Mouse (Mus musculus) embryonic facial prominence, embryonic 14.5 days (tissue): ENCODE results near the gene Hspb11. TPM values are rescaled to one million over a fixed set of nuclear protein-coding genes. Genes with fewer than 3 reads are reported as not detected.

Experiments
- ATAC-seq: fragments of 200-750 bp; cut with Nextera tagmentation; 2 replicates; pipeline ENCODE4 v1.8.0; 2017; ENCODE audit warnings: low read depth, moderate number of reproducible peaks, moderate TSS enrichment
- DNase-seq: peaks from one replicate; pipeline ENCODE4 v3.0.0-alpha.2; 2015; ENCODE audit warnings: low spot score
- H3K27ac ChIP-seq: fragments of 300-500 bp; sonication (generic); replicated peaks from 2 replicates; pipeline ENCODE4 v1.5.1; 2014; ENCODE audit warnings: low read depth, mild to moderate bottlenecking, low read length, moderate library complexity
- H3K27me3 ChIP-seq: fragments of 300-500 bp; sonication (generic); replicated peaks from 2 replicates; pipeline ENCODE4 v1.6.1; 2014; ENCODE audit warnings: low read length; ENCODE audit not compliant: control insufficient read depth, insufficient read depth
- H3K36me3 ChIP-seq: fragments of 300-500 bp; sonication (generic); 2 replicates; pipeline ENCODE4 v1.6.1; 2014; ENCODE audit warnings: low read length, mixed read lengths; ENCODE audit not compliant: control insufficient read depth, insufficient read depth
- H3K4me1 ChIP-seq: fragments of 300-500 bp; sonication (generic); 2 replicates; pipeline ENCODE4 v1.6.1; 2014; ENCODE audit warnings: antibody characterized with exemption, low read length; ENCODE audit not compliant: control insufficient read depth, insufficient read depth
- H3K4me2 ChIP-seq: fragments of 300-500 bp; sonication (generic); 2 replicates; pipeline ENCODE4 v1.6.1; 2014; ENCODE audit warnings: low read depth, mild to moderate bottlenecking, low read length, moderate library complexity, mixed read lengths
- H3K4me3 ChIP-seq: fragments of 300-500 bp; sonication (generic); 2 replicates; pipeline ENCODE4 v1.5.1; 2014; ENCODE audit warnings: low read depth, mild to moderate bottlenecking, low read length
- H3K9ac ChIP-seq: fragments of 300-500 bp; sonication (generic); 2 replicates; pipeline ENCODE4 v1.6.1; 2014; ENCODE audit warnings: low read depth, mild to moderate bottlenecking, low read length, moderate library complexity, mixed read lengths
- H3K9me3 ChIP-seq: fragments of 300-500 bp; sonication (generic); 2 replicates; pipeline ENCODE4 v1.6.1; 2016; ENCODE audit warnings: low read length; ENCODE audit not compliant: control insufficient read depth
- WGBS: fragments of 180-500 bp; shearing (Covaris S2); extraction: QIAGEN DNeasy Blood & Tissue Kit; methylation state at CpG from one replicate; pipeline ENCODE4 v1.1.7; 2014; 5-methylcytosine and 5-hydroxymethylcytosine counted together
- polyA plus RNA-seq: library from polyadenylated mRNA; unstranded; fragments of >200 nt; fragmentation: Nextera tagmentation; extraction: Ambion mirVana; gene quantifications from 2 replicates; pipeline ENCODE4 v1.2.1, GENCODE M21; 2014

The Hspb11 gene
- polyA plus RNA-seq, 1 experiment from 2014 or later, result 50.6 TPM

DNA sequence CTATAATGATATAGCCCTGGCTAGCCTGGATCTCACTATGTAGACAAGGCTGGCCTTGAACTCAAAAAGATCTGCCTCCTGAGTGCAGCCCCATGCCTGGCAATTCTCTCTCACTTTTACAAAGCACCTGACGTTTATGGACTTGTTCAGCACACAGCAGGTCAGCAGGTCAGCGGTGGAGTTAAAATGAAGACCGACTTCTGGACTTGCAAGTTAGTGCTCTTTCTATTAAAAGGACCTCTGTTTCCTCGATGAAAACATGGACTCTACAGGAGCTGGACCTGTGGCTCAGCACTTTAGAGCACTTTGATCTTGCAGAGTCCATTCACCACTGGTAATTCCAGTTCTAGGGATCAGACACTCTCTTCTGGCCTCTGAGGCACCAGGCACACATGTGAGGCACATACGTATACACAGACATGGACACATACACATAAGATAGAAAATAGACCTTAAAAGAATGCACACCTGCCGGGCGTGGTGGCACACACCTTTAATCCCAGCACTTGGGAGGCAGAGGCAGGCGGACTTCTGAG, 44.7 kb downstream of the Hspb11 start:
- Histone ChIP-seq H3K36me3 (no peaks in the 10 kb centered on the region), H3K9ac (no peak overlapping the region), H3K4me1 (no peaks in the 10 kb centered on the region), H3K4me3 (no peak overlapping the region), H3K4me2 (no peak overlapping the region), H3K27ac (no peak overlapping the region), H3K27me3 (no peaks in the 10 kb centered on the region), H3K9me3 (no peaks in the 10 kb centered on the region)
- DNase-seq, result no peak
- no peak for ATAC-seq
- WGBS, result 76% methylated on average over 8 of the region's 8 CpGs

DNA sequence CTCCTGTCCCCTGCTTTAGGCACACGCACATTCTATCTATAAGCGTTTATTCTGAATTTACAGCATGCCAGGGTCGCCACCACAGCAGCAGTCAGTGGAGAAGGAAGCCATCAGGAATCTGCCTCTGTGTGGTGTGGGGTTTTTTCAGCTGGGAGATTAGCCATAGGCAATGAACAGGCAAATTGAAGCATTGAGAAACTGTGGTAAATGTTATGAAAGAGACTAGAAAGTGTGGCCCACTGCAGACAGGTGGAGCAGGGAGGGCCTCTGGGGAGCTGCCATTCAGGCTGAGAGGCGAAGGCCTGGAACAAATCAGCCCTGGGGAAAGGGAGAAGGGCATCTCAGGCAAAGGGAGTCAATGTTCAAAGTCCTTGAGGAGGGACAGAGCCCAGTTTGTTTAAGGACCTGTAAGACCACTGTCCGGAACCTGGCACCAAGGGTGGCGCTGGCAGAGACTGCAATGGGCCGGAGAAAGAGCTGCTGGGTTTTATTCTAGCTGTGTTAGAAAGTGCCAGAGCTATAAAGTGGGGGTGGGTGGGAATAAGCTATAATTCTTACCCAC, 46.5 kb downstream of the Hspb11 start:
- Histone ChIP-seq H3K27me3 (no peaks in the 10 kb centered on the region), H3K27ac (no peak overlapping the region), H3K4me1 (no peaks in the 10 kb centered on the region), H3K9ac (no peak overlapping the region), H3K36me3 (no peaks in the 10 kb centered on the region), H3K9me3 (no peaks in the 10 kb centered on the region), H3K4me3 (no peak overlapping the region), H3K4me2 (no peak overlapping the region)
- DNase-seq (no peak), ATAC-seq (no peak)
- 79% methylated on average over 7 of the region's 7 CpGs for WGBS

DNA sequence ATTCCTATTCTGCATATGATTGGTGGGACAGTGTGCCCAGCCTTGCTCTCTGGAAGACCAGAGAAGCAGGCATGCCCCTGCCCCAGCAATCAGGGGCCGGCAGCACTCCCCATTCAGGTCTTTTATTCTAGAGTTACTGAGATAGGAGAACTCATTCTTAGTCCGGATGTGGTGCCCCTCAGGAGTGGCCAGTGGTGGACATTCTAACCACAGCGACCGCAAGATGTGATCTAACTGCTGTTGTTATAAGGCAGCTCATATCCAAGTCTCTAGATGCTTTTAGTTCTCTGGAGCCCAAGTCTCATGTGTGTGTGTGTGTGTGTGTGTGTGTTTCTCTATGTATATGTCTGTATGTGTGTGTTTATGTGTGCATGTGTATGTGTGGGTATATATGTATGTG, 47.0 kb downstream of the Hspb11 start:
- Histone ChIP-seq H3K9ac (no peak overlapping the region), H3K36me3 (no peaks in the 10 kb centered on the region), H3K27me3 (no peaks in the 10 kb centered on the region), H3K27ac (no peak overlapping the region), H3K4me2 (no peak overlapping the region), H3K9me3 (no peaks in the 10 kb centered on the region), H3K4me3 (no peak overlapping the region), H3K4me1 (no peaks in the 10 kb centered on the region)
- WGBS, result 66% methylated on average over 4 of the region's 4 CpGs
- ATAC-seq (no peak), DNase-seq (no peak)

DNA sequence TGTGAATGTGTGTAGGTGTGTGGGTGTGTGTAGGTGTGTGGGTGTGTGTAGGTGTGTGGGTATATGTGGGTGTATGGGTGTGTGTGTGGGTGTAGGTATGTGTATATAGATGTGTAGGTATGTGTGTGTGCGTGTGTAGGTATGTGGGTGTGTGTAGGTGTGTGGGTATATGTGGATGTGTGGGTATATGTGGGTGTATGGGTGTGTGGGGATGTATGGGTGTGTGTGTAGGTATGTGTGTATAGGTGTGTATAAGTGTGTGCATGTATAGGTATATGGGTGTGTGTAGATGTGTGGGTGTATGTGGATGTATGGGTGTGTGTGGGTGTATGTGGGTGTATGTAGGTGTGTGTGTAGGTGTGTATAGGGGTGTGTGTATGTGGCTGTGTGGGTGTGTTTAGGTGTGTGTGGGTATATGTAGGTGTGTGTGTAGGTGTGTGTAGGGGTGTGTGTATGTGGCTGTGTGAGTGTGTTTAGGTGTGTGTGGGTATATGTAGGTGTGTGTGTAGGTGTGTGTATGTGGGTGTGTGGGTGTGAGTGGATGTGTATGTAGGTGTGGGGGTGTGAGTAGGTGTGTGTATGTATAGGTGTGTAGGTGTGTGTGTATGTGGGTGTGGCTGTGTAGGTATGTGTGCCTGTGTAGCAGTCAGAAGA, 47.6 kb downstream of the Hspb11 start:
- no peak for ATAC-seq
- WGBS, result 100% methylated on average over 1 of the region's 1 CpGs
- no peak overlapping the region for H3K9ac ChIP-seq

DNA sequence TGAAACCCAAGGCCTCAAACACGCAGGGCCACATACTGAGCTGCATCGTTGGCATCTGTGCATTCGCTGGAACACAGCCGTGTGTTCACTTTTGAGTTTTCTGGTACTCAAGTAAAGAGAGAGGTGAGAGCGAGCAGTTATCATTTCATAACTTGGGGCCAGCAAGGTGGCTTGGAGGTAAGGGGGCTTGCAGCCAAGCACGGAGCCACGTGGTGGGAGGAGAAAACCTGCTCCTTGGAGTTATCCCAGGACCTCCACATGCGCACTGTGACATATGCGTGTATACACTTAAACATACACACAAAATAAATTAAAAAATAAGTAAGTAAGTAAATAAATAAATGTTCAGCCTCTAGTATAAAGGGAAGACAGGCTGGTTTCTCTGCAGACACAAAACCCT, 48.8 kb downstream of the Hspb11 start:
- ATAC-seq, result no peak
- H3K4me3 ChIP-seq, result no peak overlapping the region
- WGBS, result 82% methylated on average over 9 of the region's 9 CpGs

More for the DNA sequence above, 47.6 kb downstream of the Hspb11 start:
- Histone ChIP-seq H3K4me3 (no peak overlapping the region), H3K9me3 (no peaks in the 10 kb centered on the region), H3K27me3 (no peaks in the 10 kb centered on the region), H3K4me2 (no peak overlapping the region), H3K27ac (no peak overlapping the region), H3K36me3 (no peaks in the 10 kb centered on the region), H3K4me1 (no peaks in the 10 kb centered on the region)
- no peak for DNase-seq

DNA sequence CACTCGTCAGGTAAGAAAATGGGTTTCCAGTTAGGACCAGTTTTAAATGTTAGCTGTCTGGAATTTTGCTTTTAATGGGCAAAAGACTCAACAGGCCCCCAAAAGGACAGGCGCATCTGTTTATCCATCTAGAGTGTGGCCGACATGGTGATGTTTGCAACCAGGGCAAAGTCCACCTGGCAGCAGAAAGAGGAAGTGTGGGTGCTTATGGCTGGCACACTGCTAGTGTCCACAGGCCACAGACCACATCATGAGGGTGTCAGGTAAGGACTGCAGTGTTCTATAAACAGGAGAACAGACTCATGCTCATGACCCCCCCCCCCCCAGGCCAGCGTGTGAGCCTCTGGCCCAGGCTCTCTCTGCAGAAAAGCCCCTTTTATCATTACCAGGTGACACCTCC, 49.4 kb downstream of the Hspb11 start:
- ATAC-seq, result no peak
- WGBS, result 74% methylated on average over 4 of the region's 4 CpGs

More for the DNA sequence above, 48.8 kb downstream of the Hspb11 start:
- H3K36me3 ChIP-seq, result no peaks in the 10 kb centered on the region
- no peak overlapping the region for H3K9ac ChIP-seq
- H3K4me2 ChIP-seq, result no peak overlapping the region
- no peak overlapping the region for H3K27ac ChIP-seq
- no peak for DNase-seq
- H3K9me3 ChIP-seq, result no peaks in the 10 kb centered on the region
- H3K4me1 ChIP-seq, result no peaks in the 10 kb centered on the region
- H3K27me3 ChIP-seq, result no peaks in the 10 kb centered on the region

DNA sequence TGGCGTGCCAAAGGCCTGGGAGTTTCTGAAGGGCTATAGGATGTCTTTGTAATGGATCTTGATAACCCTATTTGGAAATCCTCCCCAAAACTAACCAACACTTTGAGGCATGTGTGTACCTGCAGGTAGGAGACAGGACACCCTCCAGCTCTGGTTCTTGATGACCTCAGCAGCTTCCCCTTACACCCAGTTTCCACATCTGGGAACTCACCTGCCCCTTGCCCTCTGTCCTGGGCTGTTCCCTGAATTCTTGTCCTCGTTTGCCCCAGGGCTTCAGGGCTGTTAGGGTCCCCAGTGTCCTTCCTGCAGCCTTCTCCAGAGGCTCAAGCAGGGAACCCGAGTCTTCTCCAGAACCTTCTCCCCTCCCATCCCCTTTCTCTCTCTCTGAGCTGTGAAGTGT, 50.1 kb downstream of the Hspb11 start:
- H3K4me2 ChIP-seq, result no peak overlapping the region
- no peaks in the 10 kb centered on the region for H3K36me3 ChIP-seq
- no peak overlapping the region for H3K9ac ChIP-seq
- no peak overlapping the region for H3K4me3 ChIP-seq
- 49% methylated on average over 3 of the region's 3 CpGs for WGBS
- no peaks in the 10 kb centered on the region for H3K27me3 ChIP-seq
- DNase-seq, result no peak
- no peaks in the 10 kb centered on the region for H3K4me1 ChIP-seq
- H3K27ac ChIP-seq, result no peak overlapping the region
- H3K9me3 ChIP-seq, result no peaks in the 10 kb centered on the region
- ATAC-seq, result no peak

More for the DNA sequence above, 49.4 kb downstream of the Hspb11 start:
- Histone ChIP-seq H3K4me3 (no peak overlapping the region), H3K9ac (no peak overlapping the region), H3K4me1 (no peaks in the 10 kb centered on the region), H3K9me3 (no peaks in the 10 kb centered on the region), H3K27me3 (no peaks in the 10 kb centered on the region), H3K27ac (no peak overlapping the region), H3K4me2 (no peak overlapping the region), H3K36me3 (no peaks in the 10 kb centered on the region)
- no peak for DNase-seq

DNA sequence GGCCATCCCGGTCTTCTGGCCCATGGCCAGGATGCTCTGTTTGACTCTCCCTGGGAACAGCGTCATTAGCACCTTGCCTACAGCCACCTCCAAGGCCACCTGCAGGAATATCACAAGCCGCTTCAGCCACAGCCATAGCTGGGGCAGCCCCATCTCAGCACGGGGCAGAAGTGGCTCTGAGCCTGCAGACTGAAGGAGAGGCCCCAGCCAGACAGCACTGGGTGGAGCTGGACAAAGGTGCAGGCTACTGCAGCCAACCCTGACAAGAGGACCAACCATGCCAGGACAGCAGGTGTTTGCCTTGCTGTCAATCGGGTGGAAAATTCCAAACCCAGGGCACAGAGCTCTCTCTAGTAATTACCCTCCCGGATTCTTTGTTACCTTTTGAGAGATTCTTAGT, 53.6 kb downstream of the Hspb11 start, which contains the start of gene Dio1:
Gene Dio1, minus strand, starts transcription at position 204 of the 400 bp plus-strand sequence.
- no peak within 1 kb of the TSS for H3K4me3 ChIP-seq
- WGBS, result 47% methylated on average over 6 of the region's 6 CpGs
- H3K9me3 ChIP-seq, result no peaks in the 10 kb centered on the region
- H3K36me3 ChIP-seq, result no peaks in the 10 kb centered on the region
- no peak within 1 kb of the TSS for H3K27ac ChIP-seq
- H3K4me2 ChIP-seq, result no peak within 1 kb of the TSS
- H3K27me3 ChIP-seq, result no peaks in the 10 kb centered on the region
- H3K9ac ChIP-seq, result no peak within 1 kb of the TSS
- DNase-seq (no peak), ATAC-seq (no peak)
- no peaks in the 10 kb centered on the region for H3K4me1 ChIP-seq
